Mouse (Mus musculus) cerebral cortex, adult 2 months (tissue): ENCODE measurements around the gene Slc44a4.

Experiments
- WGBS: fragments of 180-500 bp; shearing (Covaris S2); methylation state at CpG from one replicate; pipeline ENCODE4 v1.1.7; 2018; 5-methylcytosine and 5-hydroxymethylcytosine counted together

Slc44a4 gene

GRCm38 (mm10) chr17:34899053-34899889, 15.0 kb upstream of the Slc44a4 start:
- 2% methylated on average over 40 of the region's 45 CpGs for WGBS

GRCm38 (mm10) chr17:34899890-34900243, 14.4 kb upstream of the Slc44a4 start:
- WGBS: 0% methylated on average over 5 of the region's 5 CpGs

- 86% methylated on average over 9 of the region's 10 CpGs for WGBS
Measured at GRCm38 (mm10) chr17:34901948-34902347, 12.3 kb upstream of the Slc44a4 start.

GRCm38 (mm10) chr17:34902895-34903294, 11.4 kb upstream of the Slc44a4 start:
- WGBS: 89% methylated on average over 9 of the region's 9 CpGs

- 77% methylated on average over 10 of the region's 10 CpGs for WGBS
Measured at GRCm38 (mm10) chr17:34910982-34911381, 3.3 kb upstream of the Slc44a4 start.

GRCm38 (mm10) chr17:34911945-34912351, 2.3 kb upstream of the Slc44a4 start:
- WGBS: 32% methylated on average over 5 of the region's 5 CpGs

GRCm38 (mm10) chr17:34915410-34915831, 1.2 kb downstream of the Slc44a4 start:
- 50% methylated on average over 11 of the region's 11 CpGs for WGBS

- WGBS: 87% methylated on average over 5 of the region's 5 CpGs
Measured at GRCm38 (mm10) chr17:34916316-34916715, 2.0 kb downstream of the Slc44a4 start.

- WGBS: 87% methylated on average over 9 of the region's 9 CpGs
Measured at GRCm38 (mm10) chr17:34917188-34917587, 2.9 kb downstream of the Slc44a4 start.

- 54% methylated on average over 6 of the region's 6 CpGs for WGBS
Measured at GRCm38 (mm10) chr17:34922939-34923338, 8.7 kb downstream of the Slc44a4 start.

GRCm38 (mm10) chr17:34924258-34924657, 10.0 kb downstream of the Slc44a4 start:
- 67% methylated on average over 5 of the region's 5 CpGs for WGBS

GRCm38 (mm10) chr17:34927306-34928019, 13.2 kb downstream of the Slc44a4 start:
- 79% methylated on average over 18 of the region's 18 CpGs for WGBS

- 78% methylated on average over 4 of the region's 4 CpGs for WGBS
Measured at GRCm38 (mm10) chr17:34928841-34929240, 14.6 kb downstream of the Slc44a4 start.

- WGBS: 1% methylated on average over 38 of the region's 38 CpGs
Measured at GRCm38 (mm10) chr17:34931061-34931734, 16.9 kb downstream of the Slc44a4 start, which contains the start of gene Neu1. Gene Neu1 (plus strand): TSS chr17:34931253.

GRCm38 (mm10) chr17:34931735-34932098, 17.5 kb downstream of the Slc44a4 start:
- WGBS: 7% methylated on average over 14 of the region's 14 CpGs

GRCm38 (mm10) chr17:34932287-34932686, 18.0 kb downstream of the Slc44a4 start:
- 83% methylated on average over 8 of the region's 8 CpGs for WGBS

- 65% methylated on average over 24 of the region's 24 CpGs for WGBS
Measured at GRCm38 (mm10) chr17:34934031-34934430, 19.8 kb downstream of the Slc44a4 start.

GRCm38 (mm10) chr17:34934830-34935229, 20.6 kb downstream of the Slc44a4 start:
- WGBS: 58% methylated on average over 8 of the region's 8 CpGs

GRCm38 (mm10) chr17:34937960-34938505, 23.8 kb downstream of the Slc44a4 start:
- 88% methylated on average over 6 of the region's 6 CpGs for WGBS

GRCm38 (mm10) chr17:34941344-34942041, 27.2 kb downstream of the Slc44a4 start:
- 27% methylated on average over 15 of the region's 15 CpGs for WGBS

GRCm38 (mm10) chr17:34943128-34943815, 29.0 kb downstream of the Slc44a4 start:
- 91% methylated on average over 4 of the region's 4 CpGs for WGBS
